Mouse (Mus musculus): ENCODE measurements at regions not wholly inside any gene's neighbourhood (a gene's known extent, or its start where the extent isn't known, plus 50 kb on each side); places are given as distances from the start of the nearest gene placed in this dataset.

DNA sequence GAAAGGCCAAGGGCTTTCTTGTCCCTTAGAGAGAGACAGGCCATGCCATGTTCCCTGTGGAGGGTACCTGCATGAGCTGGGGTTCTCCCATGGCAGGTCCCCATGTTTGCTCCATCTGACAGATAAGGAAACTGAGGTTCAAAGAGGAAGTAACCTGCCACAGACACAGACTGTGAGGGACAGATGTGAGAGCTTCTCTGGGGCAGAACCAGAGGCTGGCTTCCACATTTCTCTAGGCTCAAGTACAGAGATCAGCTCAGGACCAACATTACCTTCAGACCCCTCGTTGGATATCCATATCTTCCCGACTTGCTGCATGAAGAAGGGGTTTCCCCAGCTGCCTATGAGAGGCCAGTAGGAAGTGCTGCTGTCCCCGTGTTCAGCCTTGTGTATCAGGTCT lies 91.6 kb upstream of the Id2 start:
- TF ChIP-seq CTCF (IDR thresholded peaks at IDR 0.05) = no peak
- no peak overlapping the region for H3K4me3 ChIP-seq
- intact Hi-C loops (cut with DNase I) = no loop called here
- H3K27ac ChIP-seq = no peak overlapping the region
- no peak for DNase-seq

DNA sequence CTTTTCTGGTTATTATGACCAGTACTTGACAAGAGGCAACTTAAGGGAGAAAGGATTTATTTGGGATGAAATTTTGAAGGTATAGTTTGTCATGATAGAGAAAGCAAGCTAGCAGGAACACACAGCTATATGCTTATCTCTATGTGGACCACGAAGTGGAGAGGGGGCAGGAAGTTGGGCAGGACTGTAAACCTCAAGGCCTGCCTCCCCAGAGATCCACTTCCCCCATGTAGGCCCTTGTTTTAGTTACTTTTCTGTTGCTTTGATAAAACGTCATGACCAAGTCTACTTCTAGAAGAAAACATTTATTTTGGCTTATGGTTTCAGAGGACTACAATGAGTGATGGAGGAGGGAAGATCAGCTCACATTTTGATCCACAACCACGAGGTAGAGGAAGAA lies 90.3 kb upstream of the Id2 start:
- Histone ChIP-seq H3K27ac (no peak overlapping the region), H3K4me3 (no peak overlapping the region)
- intact Hi-C loops (cut with DNase I) = no loop called here
- TF ChIP-seq CTCF (IDR thresholded peaks at IDR 0.05) = no peak
- no peak for DNase-seq

DNA sequence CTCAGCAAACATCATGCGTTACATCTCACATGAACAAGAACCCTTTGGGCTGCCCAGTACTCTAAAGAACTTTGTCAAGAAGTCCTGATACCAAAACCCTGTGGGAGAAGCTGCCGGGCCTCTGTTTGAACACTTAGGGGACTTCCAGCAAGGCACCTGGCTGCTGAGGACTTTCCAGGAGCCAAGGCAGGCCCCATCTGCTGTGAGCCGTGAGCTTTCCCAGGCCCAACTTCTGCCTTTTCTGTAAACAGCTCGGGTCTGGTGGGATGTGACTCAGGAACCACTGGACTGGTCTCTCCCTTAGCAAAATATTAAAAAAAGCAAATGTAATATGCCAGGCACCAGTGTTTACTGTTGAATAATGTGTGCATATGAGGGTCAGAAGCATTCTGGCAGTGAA lies 85.7 kb upstream of the Id2 start:
- intact Hi-C loops (cut with DNase I) = no loop called here
- no peak overlapping the region for H3K4me3 ChIP-seq
- DNase-seq = no peak
- no peak overlapping the region for H3K27ac ChIP-seq
- TF ChIP-seq CTCF (IDR thresholded peaks at IDR 0.05) = no peak

DNA sequence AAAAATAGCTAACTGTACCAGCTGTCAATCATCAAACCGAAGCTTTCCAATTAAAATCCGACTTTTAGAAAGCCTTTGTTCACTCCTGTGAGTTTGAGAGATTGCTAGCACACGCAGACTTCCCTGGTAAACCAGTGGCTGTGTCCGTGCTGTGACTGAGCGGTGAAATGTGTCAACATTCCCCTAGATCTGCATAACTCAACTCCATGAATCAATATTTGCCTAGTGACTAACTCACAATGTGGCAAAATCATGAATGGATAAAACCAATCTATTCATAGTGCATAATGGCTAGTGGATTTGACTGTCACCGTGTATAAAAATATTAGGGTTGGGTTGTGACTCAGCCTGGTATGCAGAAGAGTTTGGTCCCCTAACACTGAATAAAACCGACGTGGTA lies 84.4 kb upstream of the Id2 start:
- no peak for DNase-seq
- intact Hi-C loops (cut with DNase I) = no loop called here
- Histone ChIP-seq H3K4me3 (no peak overlapping the region), H3K27ac (no peak overlapping the region)
- no peak for TF ChIP-seq CTCF (IDR thresholded peaks at IDR 0.05)

DNA sequence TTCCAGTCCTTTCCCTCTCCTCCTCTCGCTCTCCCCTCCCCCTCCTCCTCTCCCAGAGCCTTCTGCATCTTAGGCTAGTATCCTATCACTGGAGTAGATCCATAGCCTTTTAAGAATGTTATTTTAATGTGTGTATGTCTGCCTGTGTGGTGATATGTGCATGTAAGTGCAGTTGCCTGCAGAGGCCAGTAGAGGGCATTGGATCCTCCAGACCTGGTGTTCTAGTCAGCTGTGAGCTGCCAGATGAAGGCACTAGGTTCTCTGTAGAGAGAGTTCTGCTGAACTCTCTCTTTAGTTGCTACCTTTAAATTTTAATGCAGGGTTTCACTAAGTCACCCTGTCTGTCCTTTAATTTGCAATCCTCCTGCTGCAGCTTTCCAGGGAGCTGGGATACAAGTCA lies 83.9 kb upstream of the Id2 start:
- no peak for DNase-seq
- no peak; the same call in 1 of the 2 replicates for TF ChIP-seq CTCF (IDR thresholded peaks at IDR 0.05)
- Histone ChIP-seq H3K4me3 (no peak overlapping the region), H3K27ac (no peak overlapping the region)
- intact Hi-C loops (cut with DNase I) = no loop called here

DNA sequence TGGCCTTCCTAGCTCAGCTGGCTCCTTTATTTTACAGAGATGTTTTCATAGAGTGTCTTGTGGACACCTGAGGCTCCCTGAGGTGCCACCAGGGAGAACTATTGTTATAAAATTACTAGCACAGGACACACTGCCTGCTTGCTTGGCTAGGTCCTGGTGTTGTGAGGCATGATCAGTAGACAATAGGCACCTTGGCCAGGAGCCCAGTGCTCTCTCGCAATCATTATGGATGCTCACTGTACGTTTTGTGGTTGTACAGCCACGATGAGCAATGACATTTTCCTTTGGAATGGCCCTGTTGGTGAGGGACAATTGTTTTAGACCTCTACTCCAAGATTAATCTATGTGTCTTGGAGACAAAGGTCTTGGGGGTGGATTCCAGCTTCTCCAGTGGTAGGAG lies 83.3 kb upstream of the Id2 start:
- no peak overlapping the region for H3K27ac ChIP-seq
- DNase-seq = no peak
- intact Hi-C loops (cut with DNase I) = no loop called here
- H3K4me3 ChIP-seq = no peak overlapping the region
- no peak for TF ChIP-seq CTCF (IDR thresholded peaks at IDR 0.05)

DNA sequence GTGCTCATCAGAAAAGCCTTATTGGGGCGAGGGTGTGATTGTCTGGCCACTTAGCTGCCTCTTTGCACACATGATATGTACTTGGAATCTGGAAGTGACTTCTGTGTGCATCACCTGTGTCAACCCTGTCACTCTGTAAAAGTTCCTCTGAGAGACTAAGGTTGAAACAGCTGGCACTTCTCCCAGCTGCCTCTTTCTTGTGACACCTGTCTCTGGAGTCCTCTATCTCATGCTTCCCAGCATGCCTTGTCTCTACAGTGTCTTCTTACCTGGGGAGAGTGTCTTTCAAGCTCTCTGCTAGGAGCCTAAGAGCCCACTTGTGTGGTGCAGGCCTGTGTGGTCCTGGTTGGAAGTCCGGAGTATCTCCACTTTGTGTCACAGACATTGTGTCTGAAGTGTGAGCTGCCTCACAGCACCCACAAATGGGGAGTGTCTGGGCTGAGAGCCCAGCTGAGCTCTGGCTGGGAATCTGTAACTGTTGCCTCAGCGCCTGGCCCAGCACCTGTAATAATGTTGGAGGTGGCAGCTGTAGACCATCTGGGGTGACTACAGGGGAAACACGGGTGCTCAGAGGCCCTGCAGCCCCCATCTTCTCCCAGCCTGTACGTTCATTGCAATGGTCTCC lies 81.7 kb upstream of the Id2 start:
- no peak for TF ChIP-seq CTCF (IDR thresholded peaks at IDR 0.05)
- no peak for DNase-seq
- no peak overlapping the region for H3K4me3 ChIP-seq
- H3K27ac ChIP-seq = no peak overlapping the region
- intact Hi-C loops (cut with DNase I) = no loop called here

DNA sequence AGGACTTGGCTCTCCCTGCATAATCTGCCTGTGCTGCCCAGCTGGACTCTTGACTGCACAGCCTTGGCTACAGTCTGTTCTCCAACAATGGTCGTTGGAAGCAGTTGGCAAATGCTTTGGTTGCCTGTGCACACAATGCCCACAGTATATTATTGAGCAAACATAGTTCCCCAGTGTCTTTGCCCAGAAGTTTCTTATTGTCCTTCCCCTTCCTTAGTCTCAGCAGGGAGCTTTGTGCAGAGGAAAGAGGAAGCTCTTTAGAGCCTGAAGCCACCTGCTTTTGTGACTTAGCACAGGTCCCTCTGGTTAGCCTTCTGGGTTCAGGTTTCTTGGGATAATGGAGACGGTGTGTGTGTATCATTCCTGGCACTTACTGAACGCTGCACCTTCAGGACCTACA lies 80.9 kb upstream of the Id2 start:
- no peak for DNase-seq
- Histone ChIP-seq H3K4me3 (no peak overlapping the region), H3K27ac (no peak overlapping the region)
- no peak for TF ChIP-seq CTCF (IDR thresholded peaks at IDR 0.05)
- intact Hi-C loops (cut with DNase I) = no loop called here

DNA sequence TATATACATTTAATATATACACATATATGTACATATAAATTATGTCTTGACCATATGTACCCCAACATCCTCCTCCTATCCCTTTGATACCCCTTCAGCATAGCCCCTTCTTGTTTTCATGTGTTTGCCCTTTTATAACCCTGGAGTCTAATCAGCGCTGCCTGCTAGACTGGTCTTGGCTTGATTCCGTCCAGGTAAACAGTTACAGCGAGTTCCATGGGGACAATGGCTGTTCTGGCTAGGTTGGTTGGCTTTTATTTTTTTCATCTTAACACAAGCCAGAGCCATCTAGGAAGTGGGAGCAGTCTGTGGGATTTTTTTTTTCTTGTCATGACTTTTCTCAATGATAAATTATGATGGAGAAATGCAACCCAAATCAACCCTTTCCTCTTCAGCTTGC lies 79.6 kb upstream of the Id2 start:
- no peak for TF ChIP-seq CTCF (IDR thresholded peaks at IDR 0.05)
- DNase-seq = no peak
- intact Hi-C loops (cut with DNase I) = no loop called here
- Histone ChIP-seq H3K27ac (no peak overlapping the region), H3K4me3 (no peak overlapping the region)

DNA sequence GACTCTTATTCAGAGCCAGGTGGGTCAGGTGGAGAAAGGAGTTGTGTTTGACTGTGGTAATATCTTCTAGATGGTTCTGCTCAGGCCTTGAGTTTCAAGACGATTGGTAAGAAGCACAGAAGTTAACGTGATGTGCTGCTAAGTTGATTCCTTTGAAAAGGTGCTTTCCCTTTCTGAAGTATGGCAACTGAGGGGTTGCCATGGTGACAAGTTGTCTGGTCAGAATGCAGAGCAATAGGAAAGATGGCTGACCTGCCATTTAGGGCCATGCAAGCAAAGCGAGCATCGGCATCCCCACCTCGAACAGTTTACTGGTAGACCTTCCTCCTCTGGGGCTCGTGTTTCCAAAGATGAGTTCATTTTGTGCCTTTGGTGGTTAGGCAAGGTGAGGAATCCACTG lies 76.1 kb upstream of the Id2 start:
- H3K4me3 ChIP-seq = no peak overlapping the region
- no peak overlapping the region for H3K27ac ChIP-seq
- intact Hi-C loops (cut with DNase I) = no loop called here
- no peak for TF ChIP-seq CTCF (IDR thresholded peaks at IDR 0.05)
- no peak for DNase-seq

DNA sequence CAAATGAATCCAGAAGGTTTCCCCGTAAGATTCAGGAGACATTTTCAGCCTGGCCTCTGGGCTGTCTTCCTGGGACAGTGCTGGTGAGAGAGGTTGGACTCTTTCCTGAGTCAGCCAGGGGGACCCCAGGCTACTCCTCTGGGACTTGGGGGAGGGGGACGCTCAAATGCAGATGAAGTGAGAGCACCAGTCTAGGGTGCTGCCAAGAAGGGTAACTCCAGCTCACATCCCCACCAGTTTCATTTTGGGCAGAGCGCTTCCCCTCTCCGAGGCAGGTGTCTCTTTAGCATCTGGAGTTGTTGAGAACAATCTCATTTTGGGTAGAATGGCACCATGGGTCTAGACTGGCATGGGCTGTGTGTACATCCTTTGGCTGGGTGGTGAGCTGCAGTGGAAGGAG lies 75.5 kb upstream of the Id2 start:
- no peak overlapping the region for H3K27ac ChIP-seq
- H3K4me3 ChIP-seq = no peak overlapping the region
- intact Hi-C loops (cut with DNase I) = no loop called here
- no peak for DNase-seq
- TF ChIP-seq CTCF (IDR thresholded peaks at IDR 0.05) = no peak

DNA sequence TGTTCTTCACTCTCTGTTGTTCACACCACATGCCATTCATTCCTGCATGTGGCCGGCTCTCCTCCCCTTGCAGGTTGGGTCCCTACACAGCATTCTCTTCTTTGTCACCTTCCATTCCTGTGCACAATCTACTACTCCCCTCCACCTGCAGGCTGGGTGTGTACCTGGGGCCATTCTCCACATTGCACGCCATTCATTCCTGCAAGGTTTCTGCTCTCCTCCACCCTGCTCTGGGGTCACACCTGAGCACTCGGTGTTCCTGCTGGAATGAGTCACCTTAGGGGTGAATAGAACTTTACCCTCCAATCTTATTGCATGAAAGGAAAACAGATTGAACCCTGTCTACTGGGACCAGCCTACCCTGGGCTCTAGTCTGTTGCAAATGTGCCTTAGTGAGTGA lies 72.7 kb upstream of the Id2 start:
- no peak for TF ChIP-seq CTCF (IDR thresholded peaks at IDR 0.05)
- no peak for DNase-seq
- no peak overlapping the region for H3K27ac ChIP-seq
- intact Hi-C loops (cut with DNase I) = no loop called here
- H3K4me3 ChIP-seq = no peak overlapping the region

DNA sequence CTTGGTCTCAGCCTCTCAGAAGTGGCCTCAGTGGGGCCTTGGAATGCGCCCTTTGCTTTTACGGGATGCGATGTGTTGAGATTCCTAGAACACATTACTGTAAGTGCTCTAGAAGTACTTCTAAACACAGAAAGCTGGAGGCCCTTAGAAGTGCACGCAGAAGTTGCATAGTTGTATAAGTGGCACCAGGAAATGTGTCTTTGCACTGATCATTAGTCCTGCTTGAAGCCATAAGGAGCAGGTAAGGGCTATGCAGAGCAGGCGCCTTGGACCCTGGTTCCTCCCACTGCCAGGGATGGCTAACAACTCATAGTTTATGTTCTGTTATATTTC lies 71.2 kb upstream of the Id2 start:
- TF ChIP-seq CTCF (IDR thresholded peaks at IDR 0.05) = no peak
- no peak for DNase-seq
- Histone ChIP-seq H3K27ac (no peak overlapping the region), H3K4me3 (no peak overlapping the region)
- intact Hi-C loops (cut with DNase I) = no loop called here

DNA sequence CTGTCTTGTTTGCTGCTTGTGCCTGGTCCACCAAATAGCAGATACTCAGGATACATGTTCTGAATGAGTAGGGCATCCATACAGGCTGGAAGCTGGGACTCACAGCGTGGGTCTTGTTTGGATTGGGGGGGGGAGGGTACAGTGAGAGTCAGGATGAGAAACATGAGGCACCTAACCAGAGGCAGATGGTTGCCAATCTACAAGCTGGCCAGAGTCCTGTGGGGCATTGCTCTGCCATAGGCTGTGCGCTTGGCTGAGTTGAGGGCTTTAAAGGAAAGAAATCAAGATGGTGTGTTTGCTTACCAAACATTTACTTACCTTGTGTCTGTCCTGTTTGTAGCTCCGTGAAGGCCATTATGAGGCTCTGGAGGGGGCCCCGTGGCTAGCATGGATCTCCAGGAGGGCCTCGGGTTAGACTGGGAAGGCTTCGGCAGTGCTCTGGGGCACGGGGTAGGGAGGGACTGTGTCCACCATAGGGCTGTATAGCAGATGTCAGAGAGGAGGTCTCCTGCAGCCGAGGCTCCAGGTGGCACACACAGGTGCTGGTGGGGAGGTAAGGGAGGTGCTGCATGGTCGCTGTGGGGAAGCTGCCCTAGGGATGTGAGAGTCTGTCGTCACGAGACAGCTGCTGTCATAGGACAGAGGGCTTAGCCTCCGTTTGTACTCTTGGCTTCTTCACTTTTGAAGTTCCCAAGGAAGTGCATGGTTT lies 70.7 kb upstream of the Id2 start:
- no peak for TF ChIP-seq CTCF (IDR thresholded peaks at IDR 0.05)
- DNase-seq = no peak
- intact Hi-C loops (cut with DNase I) = no loop called here
- Histone ChIP-seq H3K4me3 (no peak overlapping the region), H3K27ac (no peak overlapping the region)

Data from gastrocnemius, adult 2 months (tissue).